Mouse (Mus musculus): ENCODE data around the gene Strip1.
A peak's percentile ranks its signal among the peaks of the same experiment; 100 is the strongest.

Gene Strip1

DNA sequence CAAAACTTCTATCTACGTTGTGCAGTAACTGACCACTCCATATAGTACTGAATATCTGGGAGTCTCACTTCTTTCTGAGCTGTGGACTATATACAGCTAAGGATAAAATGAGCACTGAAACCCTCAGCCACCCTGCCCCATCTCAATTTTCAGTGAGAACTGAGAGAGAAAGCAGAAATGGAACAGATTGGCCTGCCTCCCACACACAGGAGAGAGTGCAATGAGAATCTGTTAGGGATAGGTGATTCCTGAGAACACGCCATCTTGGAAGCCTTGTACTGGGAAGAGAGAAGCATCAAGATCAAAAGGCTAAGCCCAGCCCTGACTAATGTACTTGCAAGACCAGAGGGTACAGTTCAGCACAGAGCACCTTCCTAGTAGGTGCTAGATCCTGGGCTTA lies 2.9 kb downstream of the Strip1 start:
- DNase-seq (ENCODE audit: low spot score in 2 of 2), result no peak

DNA sequence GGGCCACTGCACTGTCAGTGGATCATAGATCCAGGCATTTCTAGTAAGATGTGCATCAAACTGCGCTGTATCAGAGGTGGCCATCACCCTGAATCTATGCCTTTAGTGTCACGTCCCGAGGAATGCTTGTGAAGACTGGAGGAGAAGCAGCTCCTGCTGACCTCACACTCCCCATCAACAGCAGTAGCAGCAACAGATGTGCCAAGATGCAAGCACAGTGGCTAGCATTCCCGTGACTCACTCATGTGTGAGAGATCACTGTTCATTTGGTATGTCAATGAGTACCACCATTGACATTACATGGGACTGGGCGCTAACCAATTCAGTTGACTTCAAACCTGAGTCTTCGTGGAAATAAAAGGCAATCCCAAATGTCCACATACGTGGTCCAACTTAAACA lies 3.9 kb downstream of the Strip1 start:
- DNase-seq (ENCODE audit: low spot score in 2 of 2), result no peak

DNA sequence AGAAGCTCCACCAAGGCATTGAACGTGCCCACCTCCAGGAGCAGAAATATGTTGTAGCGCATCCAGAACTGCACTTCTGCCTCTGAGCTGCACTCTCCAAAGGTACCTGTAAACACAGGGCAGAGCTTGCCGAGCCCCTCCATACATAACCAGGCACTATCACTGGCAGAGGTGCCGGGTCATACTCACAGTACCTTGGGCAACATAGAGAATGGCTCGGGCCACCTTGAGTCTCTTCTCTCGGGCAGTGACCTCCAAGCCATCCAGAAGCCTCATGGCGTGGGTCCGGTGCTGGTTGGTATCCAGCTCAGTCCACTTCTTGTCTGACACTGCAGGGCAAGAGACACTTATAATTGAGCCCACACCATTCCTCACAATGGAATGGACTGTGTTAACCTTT lies 4.7 kb downstream of the Strip1 start:
- no peak for DNase-seq (ENCODE audit: low spot score in 2 of 2)

DNA sequence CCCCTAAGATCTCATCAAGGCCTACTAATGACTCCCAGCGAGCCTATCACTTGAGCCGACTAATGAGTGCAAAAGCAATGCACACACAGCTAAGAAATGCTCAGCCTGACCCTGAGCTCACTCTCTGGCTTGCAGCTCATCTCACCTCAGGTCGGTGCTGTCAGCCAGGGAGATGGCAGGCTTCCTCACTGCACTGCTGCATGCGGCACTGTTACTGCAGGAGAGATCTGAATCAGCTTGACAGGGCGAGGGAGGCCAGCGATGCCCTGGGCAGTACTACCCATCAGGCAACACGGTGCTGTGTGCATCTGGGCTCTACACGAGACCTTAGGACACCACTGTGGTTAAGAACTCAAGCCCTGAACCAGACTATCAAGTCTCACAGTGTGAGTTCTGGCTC lies 6.0 kb downstream of the Strip1 start:
- no peak for DNase-seq (ENCODE audit: low spot score in 2 of 2)

DNA sequence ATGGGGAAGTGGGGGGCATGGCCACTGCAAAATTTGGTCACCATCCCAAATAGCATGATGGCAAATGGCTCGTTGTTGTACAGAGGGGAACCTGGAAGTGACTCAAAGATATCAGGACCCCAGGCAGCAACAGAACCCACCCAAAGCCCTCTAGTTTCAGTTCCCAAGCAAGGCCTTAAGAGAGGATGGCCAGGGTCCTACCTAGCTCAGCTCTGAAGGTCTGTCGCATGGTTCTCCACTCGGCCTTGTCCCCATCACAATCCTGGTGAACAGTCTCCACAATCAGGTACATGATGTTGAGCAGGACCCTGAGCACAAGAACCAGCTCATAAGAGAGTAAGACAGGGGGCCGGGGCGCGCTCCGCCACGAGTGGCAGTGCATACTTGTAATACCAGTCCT lies 7.1 kb downstream of the Strip1 start:
- no peak for DNase-seq (ENCODE audit: low spot score in 2 of 2)

DNA sequence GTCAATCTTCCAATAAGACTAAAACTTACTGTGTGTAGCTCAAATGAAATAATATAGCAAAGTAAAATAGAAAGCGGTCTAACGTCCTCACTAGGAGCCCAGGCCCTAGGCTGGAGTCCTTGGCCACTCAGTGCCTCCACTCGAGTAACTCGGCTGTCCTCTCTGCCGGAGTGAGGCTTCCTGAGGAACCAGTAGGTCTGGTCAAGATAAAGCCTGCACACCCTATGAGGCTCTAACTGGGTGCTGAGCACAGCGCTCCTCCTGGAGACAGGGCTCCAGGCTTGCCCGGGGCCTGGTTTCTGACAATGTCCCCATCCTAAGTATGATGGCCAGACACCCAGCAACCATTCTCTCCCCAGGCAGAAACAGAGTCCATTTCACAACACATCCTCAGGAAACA lies 9.0 kb downstream of the Strip1 start:
- DNase-seq (ENCODE audit: low spot score in 2 of 2), result no peak

DNA sequence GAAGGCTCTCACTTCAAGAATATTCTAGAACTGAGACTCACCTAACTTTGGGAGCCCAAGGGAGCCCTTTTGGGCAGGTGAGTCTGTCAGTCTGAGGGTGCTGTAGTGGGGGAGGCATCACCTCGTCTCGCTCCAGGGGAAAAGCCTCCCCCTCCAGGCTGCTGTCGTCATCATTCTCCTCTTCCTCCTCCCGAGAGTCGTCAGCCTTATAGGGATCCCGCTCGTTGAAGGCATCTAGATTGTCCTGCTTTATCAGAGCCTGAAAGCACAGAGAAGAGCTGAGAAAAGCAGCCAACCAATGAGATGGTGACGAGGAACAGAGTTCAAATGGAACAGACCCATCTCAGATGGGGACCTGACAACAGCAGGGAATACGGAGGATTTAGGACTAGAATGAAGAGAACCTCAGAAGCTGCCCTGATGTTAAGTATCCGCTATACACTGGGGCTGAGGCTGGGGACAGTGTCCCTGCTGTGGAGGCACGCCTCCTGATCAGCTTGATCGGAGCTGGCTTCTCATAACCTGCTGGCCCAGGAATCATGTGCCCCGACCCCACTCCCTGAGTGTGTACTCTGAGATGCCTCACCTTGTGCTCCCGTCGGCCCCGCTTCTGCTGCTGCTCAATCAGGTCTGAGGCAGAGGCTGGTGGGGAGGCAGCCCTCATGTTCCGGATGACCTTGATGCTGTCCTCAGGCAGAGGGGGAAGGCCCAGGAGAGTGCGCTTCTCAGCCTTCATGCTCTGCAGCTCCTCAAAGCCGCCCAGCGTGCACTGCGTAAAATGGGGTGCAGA lies 10.0 kb downstream of the Strip1 start:
- DNase-seq (ENCODE audit: low spot score in 2 of 2), result no peak

DNA sequence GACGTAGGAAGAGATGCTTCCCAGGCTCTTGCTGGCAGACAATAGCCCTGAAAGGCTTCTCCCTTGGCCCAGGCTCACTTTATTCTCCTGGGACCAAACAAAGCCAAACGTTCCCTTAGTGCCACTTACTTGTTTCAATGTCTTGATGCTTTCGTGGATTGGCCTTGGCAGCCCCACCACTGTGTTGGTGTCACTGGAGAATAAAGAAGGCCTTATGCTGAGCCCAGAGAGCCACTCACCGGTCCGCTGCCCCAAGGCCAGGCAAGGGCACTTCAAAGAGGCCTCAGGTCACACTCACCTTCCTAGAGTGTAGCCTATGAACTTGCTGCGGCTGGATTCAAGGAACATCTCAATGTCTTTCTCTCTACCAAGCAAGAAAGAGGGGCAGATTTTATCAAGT lies 11.6 kb downstream of the Strip1 start:
- no peak for DNase-seq (ENCODE audit: low spot score in 2 of 2)

DNA sequence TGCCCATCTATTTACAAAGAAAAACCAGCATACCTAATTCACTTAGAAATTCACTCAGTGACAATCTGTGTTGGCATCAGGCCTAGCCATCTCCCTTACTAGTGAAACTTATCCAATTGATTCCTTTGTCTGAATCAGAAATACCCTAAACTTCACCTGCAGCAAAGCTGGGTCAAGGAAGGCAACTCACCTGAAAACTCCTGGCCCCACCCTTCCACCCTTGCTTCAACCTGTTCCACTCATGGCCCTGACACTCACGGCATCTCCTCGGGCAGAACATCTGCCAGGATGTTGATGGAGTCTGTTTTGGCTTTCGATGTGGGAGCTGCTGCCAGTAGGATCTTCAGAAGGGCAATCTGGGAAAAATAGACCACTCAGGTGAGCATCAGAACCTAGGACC lies 13.7 kb downstream of the Strip1 start:
- no peak for DNase-seq (ENCODE audit: low spot score in 2 of 2)

DNA sequence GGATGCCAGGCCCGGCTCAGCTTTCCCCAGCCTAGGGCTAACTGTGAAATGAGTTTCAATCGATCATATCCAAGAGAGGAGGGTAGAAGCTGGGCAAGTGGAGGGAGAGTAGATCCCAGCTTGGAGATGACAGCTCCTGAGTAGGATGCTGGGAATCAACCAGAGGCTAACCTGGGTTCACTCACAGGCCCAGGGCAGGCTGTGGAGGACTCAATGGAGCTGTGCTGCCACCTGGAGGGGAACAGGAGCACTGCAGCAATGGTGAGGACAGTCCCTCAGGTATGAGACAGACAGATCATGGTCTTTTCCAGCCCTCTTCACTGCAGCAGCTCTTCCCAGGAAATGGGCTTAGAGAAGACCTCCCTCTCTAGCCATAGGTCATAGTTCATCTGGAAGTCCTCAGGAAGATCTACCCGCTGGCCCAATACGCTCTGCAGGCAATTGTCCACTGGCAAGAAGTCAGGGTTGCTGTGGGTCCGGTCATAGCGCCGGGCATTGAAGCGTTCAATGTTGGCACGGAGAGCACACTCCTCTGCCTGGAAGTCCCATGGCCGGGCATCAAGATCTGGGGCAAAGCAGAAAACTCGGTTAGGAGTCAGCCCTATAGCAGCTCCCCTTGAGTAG lies 18.5 kb downstream of the Strip1 start:
- peak in 1 of 2 experiments; percentile 66 for DNase-seq (ENCODE audit: low spot score in 2 of 2)

DNA sequence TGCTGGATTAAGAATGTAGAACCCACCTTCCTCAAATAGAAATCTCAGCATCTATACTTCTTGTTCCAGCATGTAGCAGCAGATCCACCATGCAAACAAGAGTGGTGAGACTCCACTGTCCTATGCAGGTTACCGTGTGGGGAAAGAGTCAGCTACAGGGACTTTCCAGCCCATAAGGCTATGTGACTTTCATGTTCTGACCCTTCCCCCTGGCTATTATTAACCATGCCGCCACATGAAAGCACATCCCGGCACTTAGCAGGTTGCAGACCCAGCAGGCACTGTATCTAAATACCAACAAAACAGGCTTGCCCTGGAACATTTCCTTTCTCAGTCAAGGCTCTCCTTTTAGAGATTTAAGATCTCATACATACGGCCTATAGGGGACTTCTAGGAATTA lies 20.1 kb downstream of the Strip1 start:
- DNase-seq (ENCODE audit: low spot score in 2 of 2), result no peak

DNA sequence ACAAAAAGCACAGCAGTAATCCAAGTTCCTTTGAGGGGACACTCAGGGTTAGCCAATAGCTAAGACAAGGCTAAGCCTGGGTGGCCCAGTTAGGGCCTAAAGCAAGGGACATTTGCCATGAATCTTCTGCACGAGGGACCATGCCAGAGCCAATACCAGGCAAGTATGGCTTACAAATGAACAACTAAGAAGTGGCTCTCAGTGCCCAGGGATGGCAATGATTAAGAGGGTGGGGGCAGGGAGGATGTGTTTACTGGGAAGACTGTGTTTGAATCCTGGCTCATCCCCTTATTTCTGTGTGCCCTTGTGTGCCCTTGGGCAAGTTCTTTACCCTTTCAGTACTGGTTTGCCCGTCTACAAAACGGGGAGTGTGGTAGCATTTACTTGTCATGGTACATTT lies 22.1 kb downstream of the Strip1 start:
- DNase-seq (ENCODE audit: low spot score in 2 of 2), result no peak

DNA sequence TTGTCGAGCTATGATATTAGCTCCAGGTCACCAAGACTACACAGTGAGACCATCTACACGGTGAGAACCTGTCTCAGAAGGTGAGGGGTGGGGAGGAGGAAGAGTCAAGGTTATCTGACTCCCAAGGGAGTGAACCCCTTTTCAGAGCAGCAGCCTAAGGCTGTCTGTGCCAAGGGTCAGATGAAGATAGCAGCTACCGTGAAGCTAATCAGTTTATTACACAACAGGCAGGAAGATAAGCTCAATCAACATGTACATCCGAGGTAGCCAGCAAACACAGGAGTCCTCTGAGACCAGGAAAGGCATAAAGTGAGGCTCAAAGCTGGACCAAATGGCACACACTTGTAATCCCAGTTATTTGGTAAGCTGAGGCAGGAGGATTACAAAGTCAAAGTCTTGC lies 22.7 kb downstream of the Strip1 start:
- no peak for DNase-seq (ENCODE audit: low spot score in 2 of 2)

DNA sequence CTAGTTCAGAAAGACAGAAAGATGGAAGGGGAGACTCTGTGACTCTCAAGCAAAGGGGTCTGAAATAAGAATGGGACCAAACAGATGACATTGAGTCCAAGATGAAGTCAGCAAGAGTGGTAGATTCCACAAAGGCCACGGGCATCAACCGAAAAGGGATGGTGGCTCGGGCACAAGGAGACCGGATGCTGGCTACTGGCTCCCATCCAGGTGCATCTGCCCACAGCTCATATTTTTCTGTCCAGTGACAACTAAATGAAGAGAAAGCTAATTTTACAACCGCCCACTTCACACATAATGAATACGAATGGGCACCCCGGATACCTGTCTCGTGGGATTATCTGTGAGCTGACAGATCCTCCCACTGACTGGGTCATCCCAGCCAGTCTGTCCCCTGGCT lies 24.3 kb downstream of the Strip1 start:
- no peak for DNase-seq (ENCODE audit: low spot score in 2 of 2)

DNA sequence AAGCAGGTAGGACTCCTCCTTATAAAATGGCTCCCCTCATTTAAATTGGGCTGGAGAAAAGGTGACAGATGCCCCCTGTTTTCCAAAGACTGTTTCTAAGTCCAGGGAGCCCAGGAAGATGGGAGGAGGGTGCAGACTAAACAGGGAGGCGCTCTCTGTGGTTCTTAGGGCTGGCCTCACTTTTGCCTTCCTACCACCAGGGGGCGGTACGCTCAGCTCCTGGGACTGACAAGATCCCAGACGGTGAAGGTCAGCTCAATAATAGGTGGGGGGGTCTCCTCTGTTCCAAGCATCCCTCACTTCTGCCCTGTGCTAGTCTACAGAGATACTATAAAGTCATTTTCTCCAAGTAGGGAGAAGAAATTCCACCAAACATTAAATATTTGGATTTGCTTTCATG lies 26.2 kb downstream of the Strip1 start:
- DNase-seq (ENCODE audit: low spot score in 2 of 2), result no peak

DNA sequence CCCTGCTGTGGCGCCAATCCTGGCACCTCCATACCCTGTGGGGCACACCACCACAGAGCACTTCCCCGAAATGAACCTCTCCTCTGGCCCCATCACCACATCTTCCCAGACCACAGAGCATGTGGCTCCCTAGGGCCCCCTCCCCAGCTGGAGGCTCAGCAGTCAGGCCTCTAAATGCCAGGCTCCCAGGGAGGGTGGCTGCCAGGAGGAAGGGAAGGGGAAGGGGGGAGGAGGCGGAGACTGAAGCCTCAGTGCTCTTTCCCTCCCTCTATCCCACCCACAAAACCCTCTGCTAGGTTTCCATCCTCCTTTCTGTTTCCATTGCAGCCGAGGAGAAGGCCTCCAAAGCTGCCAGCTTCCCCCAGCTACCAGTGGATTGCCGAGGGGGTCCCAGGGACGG lies 31.4 kb downstream of the Strip1 start:
- DNase-seq (ENCODE audit: low spot score in 2 of 2), result no peak

DNA sequence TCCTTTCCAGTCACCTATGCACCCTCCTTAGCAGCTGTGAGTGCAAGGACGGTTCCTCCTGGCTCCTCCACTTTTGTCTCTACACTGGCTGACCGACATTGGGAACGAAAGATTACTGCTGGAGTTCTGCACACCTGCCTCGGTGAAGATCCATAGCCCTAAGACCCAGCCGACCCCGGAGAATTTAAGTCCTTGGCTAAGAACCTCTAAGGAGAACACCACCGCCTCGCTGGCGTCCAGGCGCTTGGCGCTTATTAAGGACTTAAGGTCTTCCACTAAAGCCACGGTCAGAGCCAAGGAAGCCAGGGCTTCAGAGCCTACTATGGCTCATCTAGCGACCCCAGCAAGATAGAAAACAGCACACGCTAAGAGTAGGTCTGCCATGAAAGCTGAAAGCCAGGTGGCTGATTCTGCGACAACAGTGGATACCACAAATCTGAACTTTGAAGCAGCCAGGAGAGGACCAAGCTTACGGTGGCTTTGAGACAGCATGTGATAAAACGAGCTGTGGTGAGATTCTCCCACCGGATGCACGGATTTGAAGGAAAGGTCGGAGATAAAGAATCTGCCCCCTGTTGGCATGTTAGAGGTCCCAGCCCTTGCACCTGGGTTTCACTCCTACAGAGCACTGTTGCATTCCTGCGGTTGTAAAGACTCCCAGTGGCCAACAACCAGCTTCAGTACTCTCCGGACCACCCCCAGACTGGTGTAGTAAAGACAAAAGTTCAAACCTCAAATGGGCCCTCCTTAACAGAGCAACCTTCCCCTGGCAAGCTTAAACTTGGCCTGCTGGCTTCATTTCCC lies 33.7 kb downstream of the Strip1 start:
- DNase-seq (ENCODE audit: low spot score in 2 of 2), result no peak

DNA sequence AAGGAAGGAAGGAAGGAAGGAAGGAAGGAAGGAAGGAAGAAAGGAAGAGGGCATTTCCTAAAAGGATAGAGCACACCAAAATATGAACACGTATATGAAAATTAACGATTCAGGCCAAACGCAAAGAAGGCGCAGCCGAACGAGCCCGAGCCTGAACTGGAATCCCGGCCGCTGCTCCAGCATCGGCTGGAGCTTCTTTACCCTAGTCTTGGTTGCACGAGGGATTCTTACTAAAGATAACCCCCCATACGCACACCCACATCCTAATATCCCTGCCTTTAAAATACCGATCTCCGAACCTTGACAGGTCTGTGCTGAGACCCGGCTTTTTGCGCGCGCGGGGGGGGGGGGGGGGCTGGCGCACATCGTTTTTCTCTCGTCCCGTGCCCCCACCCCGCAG lies 34.4 kb downstream of the Strip1 start:
- DNase-seq (ENCODE audit: low spot score in 2 of 2), result no peak

DNA sequence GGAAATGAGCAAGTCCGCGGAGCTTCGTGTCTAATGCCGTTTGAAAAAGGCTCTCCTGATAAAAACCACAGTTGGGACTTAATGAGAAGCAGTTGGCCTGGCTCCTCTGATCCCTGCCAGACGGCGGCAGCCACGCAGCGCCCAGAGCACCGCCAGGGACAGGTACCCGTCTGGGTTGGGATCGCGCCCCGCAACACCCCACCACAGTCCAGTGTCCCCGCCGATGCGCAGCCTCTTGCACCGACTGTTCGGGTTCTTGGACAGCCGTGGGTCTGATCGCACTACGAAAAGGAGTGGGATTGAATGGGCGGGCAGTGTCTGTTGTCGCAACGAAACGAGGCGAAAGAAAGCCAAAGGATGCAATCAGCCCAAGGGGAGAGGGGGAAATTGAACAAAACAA lies 34.9 kb downstream of the Strip1 start:
- DNase-seq (ENCODE audit: low spot score in 2 of 2), result no peak

DNA sequence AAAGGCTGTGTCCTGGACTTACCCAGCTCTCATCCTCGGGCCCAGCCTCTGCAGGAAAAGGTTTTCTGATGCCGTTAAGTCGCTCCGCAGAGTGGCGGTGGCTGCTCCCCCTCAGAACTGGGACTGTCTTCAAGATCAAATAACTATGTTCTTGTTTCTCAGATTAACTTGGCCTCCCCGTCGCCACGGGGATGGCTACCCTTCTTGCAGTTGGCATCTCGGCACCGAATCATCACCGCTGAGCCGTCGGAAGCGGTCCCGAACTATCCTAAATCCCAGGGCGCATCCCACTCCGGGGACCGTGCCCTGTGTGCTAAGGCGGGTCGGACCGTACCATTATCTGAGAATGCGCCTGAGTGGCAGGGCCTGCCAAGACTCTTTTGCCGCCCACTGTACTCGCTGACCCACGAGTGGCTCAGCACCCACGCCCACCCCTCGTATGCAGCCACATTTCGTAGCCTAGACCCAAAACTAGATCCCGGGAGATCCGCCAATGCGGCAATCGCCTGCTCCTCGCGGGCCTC lies 35.5 kb downstream of the Strip1 start:
- DNase-seq (ENCODE audit: low spot score in 2 of 2), result no peak

DNA sequence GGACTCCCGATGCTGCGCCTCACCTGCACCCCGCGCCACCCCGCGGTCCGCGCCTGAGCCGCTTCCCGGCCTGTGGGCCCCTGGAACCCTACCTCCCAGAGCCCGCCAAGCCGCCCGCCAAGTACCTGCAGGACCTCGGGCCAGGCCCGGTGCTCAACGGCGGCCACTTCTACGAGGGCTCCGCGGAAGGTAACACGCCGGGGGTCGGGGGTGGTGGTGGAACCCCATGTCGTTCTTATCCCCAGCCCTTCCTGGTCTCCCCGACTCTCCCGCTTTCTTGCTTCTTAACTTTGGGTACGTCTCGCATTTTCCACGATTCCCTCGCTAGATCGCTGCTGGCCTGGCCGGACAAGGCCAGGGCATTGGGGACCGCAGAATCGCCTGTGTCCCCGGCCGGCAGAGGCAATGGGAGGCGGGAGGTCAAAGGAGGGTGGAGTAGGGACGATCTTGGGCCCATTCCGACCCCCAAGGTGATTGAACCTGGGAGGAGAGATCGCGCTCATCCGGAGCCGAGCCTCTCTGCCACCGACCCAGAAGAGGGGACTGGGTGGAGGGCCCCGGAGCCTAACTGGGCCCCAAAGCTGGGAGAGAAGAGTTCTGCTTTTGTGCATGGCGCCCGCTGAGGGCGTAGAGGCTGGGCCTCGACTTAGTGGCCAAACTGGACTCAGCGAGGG lies 36.1 kb downstream of the Strip1 start:
- no peak for DNase-seq (ENCODE audit: low spot score in 2 of 2)

DNA sequence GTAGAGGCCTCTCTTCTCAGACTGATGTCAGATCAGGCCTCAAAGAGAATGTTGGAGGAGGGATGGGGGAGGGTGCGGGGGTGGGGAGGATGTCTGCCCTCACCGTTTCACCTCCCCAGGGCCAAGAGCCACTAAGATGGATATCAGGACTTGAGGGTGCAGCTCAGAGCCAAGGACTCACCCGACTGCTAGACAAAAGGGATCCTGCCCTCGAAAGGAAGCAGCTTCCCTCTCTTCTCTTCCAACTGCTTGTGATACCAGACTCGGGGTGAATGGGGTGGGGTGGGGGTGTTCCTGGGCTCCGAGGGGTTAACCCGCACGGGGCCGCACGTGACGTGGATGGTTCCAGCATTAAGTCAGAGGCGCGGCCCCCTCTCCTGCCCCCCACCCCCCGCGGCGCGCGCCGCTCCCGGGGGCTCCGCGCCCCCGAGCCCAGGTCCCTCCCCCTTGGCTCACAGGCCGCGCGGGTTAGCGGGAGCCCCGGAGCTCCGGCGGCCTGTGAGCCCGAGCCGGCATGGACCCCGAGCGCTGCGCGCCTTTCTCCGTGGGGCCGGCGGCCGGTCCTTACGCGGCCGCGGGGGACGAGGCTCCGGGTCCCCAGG lies 36.7 kb downstream of the Strip1 start, which contains the start of gene Alx3:
TSS of gene Alx3 (plus strand) at position 370 of the 602 bp plus-strand sequence.
- no peak for DNase-seq (ENCODE audit: low spot score in 2 of 2)
